ENCODE assay signal across 1 mouse cellular context in the genomic region with DNA sequence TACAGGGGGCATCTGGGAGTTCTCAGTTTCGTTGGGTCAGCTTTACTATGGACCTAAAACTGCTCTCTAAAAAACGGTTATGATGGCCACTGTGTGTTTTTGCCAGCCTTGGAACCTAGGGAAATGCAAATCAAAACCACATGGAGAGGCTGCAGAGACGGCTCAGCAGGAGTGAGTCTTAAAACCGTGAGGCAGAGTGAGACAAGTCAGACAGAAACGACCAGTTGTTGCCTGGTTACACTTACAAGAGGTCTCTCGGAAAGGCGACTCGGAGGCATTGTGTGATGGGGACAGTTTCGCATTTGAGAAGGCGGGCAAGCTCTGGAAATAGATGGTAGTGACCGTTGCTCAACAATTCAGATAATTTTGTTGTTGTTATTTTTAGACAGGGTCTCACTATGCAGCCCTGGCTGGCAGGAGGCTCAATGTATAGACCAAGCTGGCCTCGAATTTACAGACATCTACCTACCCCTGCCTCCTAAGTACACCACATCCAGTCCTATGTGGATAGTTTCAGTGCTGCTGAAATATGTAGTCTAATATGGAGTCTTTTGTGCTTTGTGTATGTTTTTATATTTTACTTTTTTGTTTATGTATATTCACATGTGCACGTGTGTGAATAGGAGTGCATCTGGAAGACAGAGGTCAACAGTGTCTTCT.
TF ChIP-seq lines count a peak whose summit lies in the region.

No protein-coding gene starts in this region.

TF ChIP-seq in CH12.LX, 34 proteins besides CTCF, POLR2A, EP300 and RAD21 (continued from another document):
- TF ChIP-seq MXI1 (IDR thresholded peaks at IDR 0.05; ENCODE audit: low read depth, low read length): peak; percentile 37; the same call in 1 of the 2 replicates
- no peak for TF ChIP-seq HCFC1 (IDR thresholded peaks at IDR 0.05; ENCODE audit: low read depth, low read length)
- TF ChIP-seq KAT2A (IDR thresholded peaks at IDR 0.05; ENCODE audit: insufficient replicate concordance, low read length): no peak
